In the genomic region with DNA sequence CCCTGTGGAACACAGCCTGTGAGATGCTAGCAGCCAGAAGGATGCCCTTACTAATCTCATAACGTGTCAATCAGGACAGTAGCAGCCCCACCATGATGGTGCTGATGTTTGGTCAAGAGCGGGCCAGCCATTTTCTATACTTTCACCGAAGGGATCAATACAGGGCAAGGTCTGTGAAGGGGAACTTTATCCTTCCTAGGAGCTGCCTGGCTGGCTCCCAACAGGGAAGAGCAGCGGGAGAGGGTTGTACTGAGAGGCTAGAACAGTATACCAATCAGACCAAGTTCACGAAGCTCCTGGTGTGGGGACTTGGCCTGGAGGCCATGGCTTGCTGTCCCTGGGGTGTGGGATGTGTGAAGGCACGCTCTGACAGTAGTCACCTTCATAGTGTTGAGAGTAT, we compare ENCODE assay signal across 21 mouse cellular contexts.
"Had no signal": no experiment of that assay in that cellular context is flagged by ENCODE, and none has a peak within 500 bp of the region (broad histone marks: within the 10 kb centered on the region; RNA-seq: fewer than 3 reads in every experiment).

No protein-coding gene starts in this region.

- H3K4me2 ChIP-seq: intestine, embryonic 15.5 days; kidney, embryonic 15.5 days; limb, embryonic 13.5 days; lung, embryonic 14.5 days; neural tube, embryonic 13.5 days; stomach, embryonic 15.5 days had no signal

- H3K4me3 ChIP-seq: intestine, embryonic 15.5 days; kidney, embryonic 15.5 days; left cerebral cortex, adult 2 months; limb, embryonic 10.5 days; limb, embryonic 13.5 days; myocyte; neural tube, embryonic 13.5 days; stomach, embryonic 15.5 days had no signal

- H3K27me3 ChIP-seq: intestine, embryonic 15.5 days; kidney, embryonic 15.5 days; limb, embryonic 13.5 days; neural tube, embryonic 13.5 days; stomach, embryonic 15.5 days had no signal

- DNase-seq: kidney, adult 11 months; kidney, adult 8-10 months; kidney, postnatal 10 days; kidney, postnatal 36 days; layer of hippocampus, postnatal 36 days; lung, embryonic 14.5 days; midbrain, embryonic 14.5 days; retina, postnatal 1 day; right cerebral cortex, postnatal 25 days; spleen, adult 18-20 months; thymus, postnatal 25 days had no signal

- H3K36me3 ChIP-seq: intestine, embryonic 15.5 days; kidney, embryonic 15.5 days; limb, embryonic 10.5 days; limb, embryonic 13.5 days; neural tube, embryonic 13.5 days; stomach, embryonic 15.5 days had no signal

- ATAC-seq: intestine, embryonic 15.5 days; lung, postnatal 0 days had no signal

- H3K4me1 ChIP-seq: intestine, embryonic 15.5 days; kidney, embryonic 15.5 days; limb, embryonic 10.5 days; limb, embryonic 13.5 days; stomach, embryonic 15.5 days had no signal

- H3K9ac ChIP-seq: intestine, embryonic 15.5 days; kidney, embryonic 15.5 days; limb, embryonic 13.5 days; lung, embryonic 14.5 days; neural tube, embryonic 13.5 days; stomach, embryonic 15.5 days had no signal

- H3K9me3 ChIP-seq: intestine, embryonic 15.5 days; kidney, embryonic 15.5 days; limb, embryonic 10.5 days; limb, embryonic 13.5 days; neural tube, embryonic 13.5 days; stomach, embryonic 15.5 days had no signal

- H3K27ac ChIP-seq: intestine, embryonic 15.5 days; kidney, embryonic 15.5 days; left cerebral cortex, adult 2 months; limb, embryonic 10.5 days; limb, embryonic 13.5 days; macrophage; neural tube, embryonic 13.5 days; stomach, embryonic 15.5 days had no signal
